Mouse (Mus musculus) intestine, embryonic 16.5 days (tissue): ENCODE measurements around the gene Heyl. TPM values are rescaled to one million over a fixed set of nuclear protein-coding genes. Genes with fewer than 3 reads are reported as not detected.

Experiments
- ATAC-seq: fragments of 200-750 bp; cut with Nextera tagmentation; 2 replicates; pipeline ENCODE4 v1.8.0; 2017; ENCODE audit warnings: moderate TSS enrichment, moderate library complexity
- H3K27ac ChIP-seq: fragments of 300-500 bp; sonication (generic); 2 replicates; pipeline ENCODE4 v1.5.1; 2014; ENCODE audit warnings: mild to moderate bottlenecking, low read length
- H3K27me3 ChIP-seq: fragments of 300-500 bp; sonication (generic); replicated peaks from 2 replicates; pipeline ENCODE4 v1.6.1; 2014; ENCODE audit warnings: low read length, control low read depth, mixed read lengths; ENCODE audit not compliant: control insufficient read depth, insufficient read depth
- H3K36me3 ChIP-seq: fragments of 300-500 bp; sonication (generic); 2 replicates; pipeline ENCODE4 v1.6.1; 2014; ENCODE audit warnings: low read length, control low read depth; ENCODE audit not compliant: control insufficient read depth, insufficient read depth
- H3K4me1 ChIP-seq: fragments of 300-500 bp; sonication (generic); 2 replicates; pipeline ENCODE4 v1.6.1; 2014; ENCODE audit warnings: low read length, control low read depth, mixed read lengths; ENCODE audit not compliant: control insufficient read depth, insufficient read depth
- H3K4me2 ChIP-seq: fragments of 300-500 bp; sonication (generic); 2 replicates; pipeline ENCODE4 v1.6.1; 2014; ENCODE audit warnings: low read depth, low read length, control low read depth
- H3K4me3 ChIP-seq: fragments of 300-500 bp; sonication (generic); 2 replicates; pipeline ENCODE4 v1.5.1; 2014; ENCODE audit warnings: mild to moderate bottlenecking, low read length
- H3K9ac ChIP-seq: fragments of 300-500 bp; sonication (generic); 2 replicates; pipeline ENCODE4 v1.6.1; 2014; ENCODE audit warnings: low read depth, low read length
- H3K9me3 ChIP-seq: fragments of 300-500 bp; sonication (generic); 2 replicates; pipeline ENCODE4 v1.6.1; 2016; ENCODE audit warnings: low read length, control low read depth; ENCODE audit not compliant: control insufficient read depth
- WGBS: fragments of 180-500 bp; shearing (Covaris S2); extraction: QIAGEN DNeasy Blood & Tissue Kit; methylation state at CpG from one replicate; pipeline ENCODE4 v1.1.7; 2014; 5-methylcytosine and 5-hydroxymethylcytosine counted together
- polyA plus RNA-seq: library from polyadenylated mRNA; unstranded; fragments of >200 nt; fragmentation: Nextera tagmentation; extraction: Ambion mirVana; gene quantifications from 2 replicates; pipeline ENCODE4 v1.2.1, GENCODE M21; 2015

The Heyl gene
- polyA plus RNA-seq, 1 experiment from 2014 or later, result 10.7 TPM

GRCm38 (mm10) chr4:123298980-123299670 lies 65.8 kb downstream of the Heyl start:
- H3K4me2 ChIP-seq, result no peak overlapping the region
- H3K36me3 ChIP-seq, result peaks cover 50% of the 10 kb centered on the region
- 92% methylated on average over 11 of the region's 11 CpGs for WGBS

More at GRCm38 (mm10) chr4:123298980-123299670, 65.8 kb downstream of the Heyl start:
- no peak overlapping the region for H3K4me3 ChIP-seq
- H3K27me3 ChIP-seq, result no peaks in the 10 kb centered on the region
- no peak overlapping the region for H3K27ac ChIP-seq
- H3K9ac ChIP-seq, result no peak overlapping the region
- no peaks in the 10 kb centered on the region for H3K9me3 ChIP-seq
- no peaks in the 10 kb centered on the region for H3K4me1 ChIP-seq
- no peak for ATAC-seq

Other genes starting within 250 kb of the Heyl start
- gene Mycl, start 237.9 kb upstream of the Heyl start, polyA plus RNA-seq, result 5.1 and 5.3 TPM in 2 replicates
- gene Trit1, start 217.0 kb upstream of the Heyl start, polyA plus RNA-seq, result 12.7 and 16.0 TPM in 2 replicates
- gene Bmp8b, start 128.4 kb upstream of the Heyl start, polyA plus RNA-seq, result 0.29 and 0.47 TPM in 2 replicates
- 0.13 TPM in 1 of 2 replicates, not detected in the other for gene Oxct2b, start 117.3 kb upstream of the Heyl start, polyA plus RNA-seq
- 76.1 and 84.1 TPM in 2 replicates for gene Ppie, start 93.6 kb upstream of the Heyl start, polyA plus RNA-seq
- 3.4 TPM in 2 replicates for gene Hpcal4, start 50.3 kb upstream of the Heyl start, polyA plus RNA-seq
- gene Nt5c1a, start 32.1 kb upstream of the Heyl start, polyA plus RNA-seq, result not detected in 2 replicates
- gene Pabpc4, start 28.8 kb downstream of the Heyl start, polyA plus RNA-seq, result 31.6 and 36.7 TPM in 2 replicates
- gene Oxct2a, start 90.1 kb downstream of the Heyl start, polyA plus RNA-seq, result not detected in 2 replicates
- gene Bmp8a, start 109.7 kb downstream of the Heyl start, polyA plus RNA-seq, result 0.64 and 1.1 TPM in 2 replicates